Mouse (Mus musculus): ENCODE data around the gene Spint2.
"Not testable (repeated sequence)": the region's sequence is repeated elsewhere in the genome, so short reads cannot be mapped to it uniquely, and the experiment has no call there.

Spint2 gene

DNA sequence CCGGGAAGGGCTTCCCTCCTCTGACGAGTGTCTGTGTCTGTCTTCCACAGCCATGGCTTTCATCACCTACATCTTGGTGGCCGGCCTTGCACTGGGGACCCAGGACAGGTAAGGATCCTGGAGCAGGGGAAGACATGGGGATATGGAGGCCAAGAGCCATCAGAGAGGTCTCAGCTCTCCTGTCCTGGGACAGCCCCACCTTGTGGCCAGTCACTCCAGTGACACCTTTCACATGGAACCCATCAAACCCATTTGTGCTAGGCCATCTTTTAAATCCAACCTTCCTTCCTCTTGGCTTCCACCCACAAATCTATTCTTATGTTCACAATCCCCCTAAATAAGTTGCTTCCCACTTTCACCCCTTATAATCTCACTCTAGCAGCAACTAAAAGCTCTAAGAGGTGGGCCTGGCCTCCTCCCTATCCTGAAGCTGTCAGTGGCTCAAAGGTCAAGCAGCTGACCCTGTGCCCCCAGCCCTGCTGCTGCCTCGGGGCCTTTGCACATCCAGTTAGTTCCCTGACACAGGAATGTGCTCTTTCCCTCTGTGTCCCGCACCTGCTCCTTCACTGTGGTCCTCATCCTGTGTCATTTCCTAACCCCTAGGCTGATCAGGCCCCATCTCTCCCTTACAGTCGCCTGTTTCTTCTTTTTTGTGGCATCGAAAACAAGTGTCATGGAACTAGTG lies 36.8 kb downstream of the Spint2 start:
- in situ Hi-C loops (cut with MboI, MseI): loop anchor here (5.0 kb wide), 1 partner anchor 47 kb away; no protein-coding TSS in a partner anchor

DNA sequence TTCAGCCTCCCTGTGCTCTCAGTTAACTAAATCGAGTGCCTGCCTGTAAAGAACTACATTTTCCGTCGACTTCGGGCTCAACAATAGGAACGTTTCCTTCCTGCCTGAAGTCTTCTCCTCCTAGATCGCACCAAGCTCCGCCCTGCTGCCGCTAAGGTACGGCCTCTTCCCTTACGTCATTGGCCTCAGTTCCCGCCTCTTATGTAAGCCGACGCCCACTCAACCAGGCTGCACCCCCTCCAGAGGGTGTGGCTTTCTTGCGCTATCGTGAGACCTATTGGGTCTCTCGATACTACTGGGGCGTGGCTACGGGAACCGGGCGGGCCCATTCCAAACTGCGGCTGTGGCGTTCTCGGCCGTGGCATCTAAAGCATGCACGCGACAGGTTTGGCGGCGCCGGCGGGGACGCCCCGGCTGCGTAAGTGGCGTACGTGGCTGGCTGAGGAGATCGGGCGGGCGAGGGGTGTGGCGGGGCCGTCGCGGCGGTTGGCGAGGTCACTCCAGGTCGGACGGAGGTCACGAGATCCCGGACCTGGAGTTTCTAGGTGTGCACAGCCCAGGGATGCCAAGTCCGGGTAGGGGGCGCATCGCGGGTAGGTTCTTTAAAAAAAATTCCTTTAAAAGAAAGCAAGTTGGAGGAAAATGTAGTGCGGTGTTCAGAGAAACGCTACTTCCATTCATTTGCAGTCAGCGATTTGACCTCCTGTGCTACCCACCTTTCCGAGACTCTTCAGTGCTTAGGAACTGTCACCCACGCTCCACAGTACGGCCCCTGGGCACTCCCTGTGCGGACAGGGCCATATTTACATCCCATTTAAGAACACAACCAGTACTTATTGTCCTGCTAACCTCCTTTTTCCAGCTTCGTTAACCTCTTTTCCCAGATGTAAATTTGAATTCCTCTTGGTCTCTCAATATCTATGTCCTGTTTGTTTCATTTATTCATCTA lies 43.4 kb downstream of the Spint2 start, which contains the start of gene Yif1b:
Gene Yif1b, plus strand, starts transcription at position 311 of the 949 bp plus-strand sequence.
- in situ Hi-C loops (cut with MboI, MseI): no loop called here

DNA sequence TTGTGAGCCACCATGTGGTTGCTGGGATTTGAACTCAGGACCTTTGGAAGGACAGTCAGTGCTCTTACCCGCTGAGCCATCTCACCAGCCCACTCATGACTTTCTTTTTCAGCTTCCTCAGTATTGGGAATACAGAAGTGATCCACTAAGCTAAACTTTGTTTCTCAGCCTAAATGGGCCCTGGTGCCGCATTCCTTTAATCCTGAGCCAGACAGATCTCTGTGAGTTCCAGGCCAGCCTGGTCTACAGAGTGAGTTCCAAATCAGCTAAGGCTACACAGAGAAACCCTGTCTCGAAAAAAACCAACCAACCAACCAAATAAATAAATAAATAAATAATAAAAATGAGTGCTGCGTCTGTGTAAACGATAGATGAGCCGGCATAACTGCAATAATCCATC lies 44.1 kb downstream of the Spint2 start:
- in situ Hi-C loops (cut with MboI, MseI): not testable (repeated sequence)

DNA sequence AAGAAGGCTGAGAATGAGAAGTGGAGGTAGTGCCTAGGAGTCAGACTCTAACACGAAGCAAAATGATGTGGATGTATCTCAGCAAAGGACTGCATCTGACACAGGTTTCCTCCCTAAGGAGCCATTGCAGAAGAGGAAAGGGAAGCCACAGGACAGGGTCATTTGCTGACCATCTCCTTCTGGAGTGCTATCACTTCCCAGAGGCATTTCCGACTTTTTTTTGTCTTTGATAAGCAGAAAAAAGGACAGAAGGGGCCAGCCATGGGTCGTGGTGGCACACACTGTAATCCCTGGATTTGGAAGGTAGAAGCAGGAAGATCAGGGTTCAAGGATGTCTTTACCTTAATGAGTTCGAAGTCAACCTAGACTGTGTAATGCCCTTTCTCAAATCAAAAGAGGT lies 45.1 kb downstream of the Spint2 start:
- in situ Hi-C loops (cut with MboI, MseI): no loop called here

DNA sequence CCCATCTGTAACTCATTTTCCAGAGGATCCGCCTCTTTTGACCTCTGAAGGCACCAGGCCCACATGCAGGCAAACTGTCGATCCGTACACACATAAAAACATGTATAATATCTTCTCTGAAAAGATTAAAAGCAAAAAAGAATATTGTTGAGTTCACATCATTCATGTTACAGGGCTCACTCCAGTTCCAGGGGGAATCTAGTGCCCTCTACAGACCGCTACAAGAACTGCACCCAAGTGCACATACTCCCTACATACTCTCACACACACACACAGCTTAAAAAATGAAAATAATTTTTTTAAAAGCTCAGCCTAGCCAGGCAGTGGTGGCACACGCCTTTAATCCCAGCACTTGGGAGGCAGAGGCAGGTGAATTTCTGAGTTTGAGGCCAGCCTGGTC lies 47.1 kb downstream of the Spint2 start:
- in situ Hi-C loops (cut with MboI, MseI): no loop called here

DNA sequence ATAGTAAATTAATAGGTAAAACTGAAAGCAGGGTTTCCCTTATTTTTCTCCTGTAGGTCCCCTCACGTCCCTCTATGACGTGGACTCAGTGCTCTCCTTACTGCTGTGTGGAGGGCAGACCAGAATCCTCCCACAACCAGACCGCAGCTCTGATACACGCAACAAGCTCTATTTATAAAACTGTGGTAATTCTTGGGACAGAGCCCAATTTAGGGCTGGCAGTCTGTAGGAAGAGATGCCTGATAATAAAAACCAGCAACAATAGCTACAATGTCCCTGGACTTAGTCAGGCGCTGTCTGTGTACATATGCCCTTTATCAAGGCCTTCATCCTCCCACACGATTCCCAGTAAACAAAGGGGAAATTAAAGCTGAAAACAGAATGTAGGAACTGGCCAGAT lies 48.0 kb downstream of the Spint2 start:
- in situ Hi-C loops (cut with MboI, MseI): no loop called here

DNA sequence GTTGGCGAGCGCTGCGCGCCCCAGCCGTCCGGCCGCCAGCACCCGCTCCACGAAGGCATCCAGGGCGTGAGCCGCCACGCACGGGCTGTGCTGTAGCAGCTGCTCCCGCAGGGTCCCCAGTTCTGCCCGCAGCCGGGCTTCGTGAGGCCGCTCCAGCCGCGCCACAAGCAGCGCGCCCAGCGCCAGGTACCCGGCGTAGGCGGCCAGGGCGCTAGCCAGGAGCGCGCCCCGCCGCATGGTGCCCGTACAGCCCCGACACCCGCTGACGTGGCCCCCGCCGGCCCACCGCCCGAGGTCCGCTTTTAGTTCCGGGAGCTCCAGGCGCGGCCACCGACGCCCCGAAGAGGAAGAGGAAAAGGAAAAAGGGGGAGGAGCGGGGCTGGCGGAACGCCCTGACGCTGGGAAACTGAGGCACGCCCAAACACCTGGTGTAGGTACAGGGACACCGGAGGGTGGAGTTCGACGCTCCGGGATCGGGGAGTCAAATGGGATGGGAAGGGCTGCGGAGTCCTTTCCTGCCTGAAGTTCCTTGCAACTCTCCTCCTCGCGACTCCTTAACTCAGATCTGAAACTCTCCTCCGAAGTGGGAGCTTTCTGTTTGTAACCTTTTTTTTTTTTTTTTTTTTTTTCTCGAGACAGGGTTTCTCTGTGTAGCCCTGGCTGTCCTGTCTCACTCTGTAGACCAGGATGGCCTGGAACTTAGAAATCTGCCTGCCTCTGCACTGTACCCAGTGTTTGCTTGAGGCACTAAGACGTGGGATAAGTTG lies 49.3 kb downstream of the Spint2 start, which contains the start of gene Kcnk6:
Gene Kcnk6, minus strand, starts transcription at position 269 of the 767 bp plus-strand sequence.
- in situ Hi-C loops (cut with MboI, MseI): no loop called here

DNA sequence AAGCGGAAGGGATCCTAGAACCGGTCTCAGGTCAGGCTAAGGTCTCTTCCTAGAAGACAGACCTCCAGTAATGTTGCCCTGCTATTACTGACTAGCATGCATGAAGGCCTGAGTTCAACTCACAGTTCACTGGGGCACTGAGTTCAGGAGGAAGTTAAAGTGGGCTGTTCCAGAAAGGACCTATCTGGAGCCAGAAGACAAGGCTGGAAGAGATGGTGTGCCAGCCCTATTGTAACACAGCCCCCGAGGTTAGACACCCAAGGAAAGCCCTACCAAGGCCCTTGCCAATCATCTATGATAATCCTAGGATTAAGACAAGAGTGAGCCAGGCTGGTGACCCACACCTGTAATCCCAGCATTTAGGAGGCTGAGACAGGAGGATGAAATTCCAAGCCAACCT lies 50.2 kb downstream of the Spint2 start:
- in situ Hi-C loops (cut with MboI, MseI): no loop called here

DNA sequence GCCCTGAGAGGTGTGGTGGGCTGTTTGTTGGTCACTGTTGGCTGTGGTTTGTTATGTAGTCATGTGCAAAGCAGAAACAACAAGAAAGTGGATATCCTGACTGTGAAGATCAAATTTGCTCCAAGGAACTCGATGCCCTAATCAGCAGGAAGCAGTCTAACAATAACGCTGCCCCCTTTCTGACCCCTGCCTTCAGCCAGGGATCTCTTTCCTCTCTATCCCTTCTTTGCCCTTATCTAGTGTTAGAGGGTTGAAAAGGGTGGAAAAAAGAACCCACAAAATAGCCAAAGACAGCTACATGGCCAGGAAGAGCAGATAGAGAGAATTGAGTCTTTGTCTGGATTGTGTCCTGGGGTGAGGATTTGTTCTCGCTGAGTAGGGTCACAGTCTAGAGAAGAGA lies 51.2 kb downstream of the Spint2 start:
- in situ Hi-C loops (cut with MboI, MseI): no loop called here

DNA sequence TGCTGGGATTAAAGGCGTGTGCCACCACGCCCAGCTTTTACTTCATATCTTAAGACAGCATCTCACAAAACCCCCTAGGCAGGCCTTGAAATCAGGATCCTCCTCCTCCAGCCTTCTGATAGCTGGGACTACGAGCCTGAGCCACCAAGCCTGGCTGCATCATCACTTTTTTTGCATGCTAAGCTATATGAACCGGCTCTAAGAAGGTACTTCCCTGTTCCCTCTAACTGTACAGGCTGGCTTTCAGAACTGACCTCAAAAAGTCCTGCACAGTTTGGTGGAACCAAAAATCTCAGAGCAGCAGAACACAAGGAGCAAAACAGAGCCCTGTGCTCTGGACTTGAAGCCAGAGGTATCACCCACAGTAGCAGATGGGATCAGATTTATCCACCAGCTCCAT lies 53.5 kb downstream of the Spint2 start:
- in situ Hi-C loops (cut with MboI, MseI): no loop called here

DNA sequence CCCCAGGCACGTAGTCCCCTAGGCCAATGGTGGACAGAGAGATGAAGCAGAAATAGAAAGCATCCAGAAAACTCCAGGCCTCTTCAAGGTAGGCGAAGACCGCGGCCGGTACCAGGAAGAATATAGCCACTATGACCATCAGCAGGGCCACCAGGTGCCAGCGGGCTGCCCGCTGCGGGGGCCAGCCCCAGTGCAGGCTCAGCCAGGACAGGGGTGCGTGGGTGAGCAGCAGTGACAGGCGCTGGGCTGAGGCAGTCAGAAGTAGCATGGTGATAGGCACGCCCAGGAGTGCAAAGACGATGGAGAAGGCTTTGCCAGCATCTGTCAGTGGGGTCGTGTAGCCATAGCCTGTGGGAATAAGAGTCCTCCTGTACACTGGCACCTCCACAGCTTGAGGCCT lies 56.2 kb downstream of the Spint2 start:
- in situ Hi-C loops (cut with MboI, MseI): no loop called here

DNA sequence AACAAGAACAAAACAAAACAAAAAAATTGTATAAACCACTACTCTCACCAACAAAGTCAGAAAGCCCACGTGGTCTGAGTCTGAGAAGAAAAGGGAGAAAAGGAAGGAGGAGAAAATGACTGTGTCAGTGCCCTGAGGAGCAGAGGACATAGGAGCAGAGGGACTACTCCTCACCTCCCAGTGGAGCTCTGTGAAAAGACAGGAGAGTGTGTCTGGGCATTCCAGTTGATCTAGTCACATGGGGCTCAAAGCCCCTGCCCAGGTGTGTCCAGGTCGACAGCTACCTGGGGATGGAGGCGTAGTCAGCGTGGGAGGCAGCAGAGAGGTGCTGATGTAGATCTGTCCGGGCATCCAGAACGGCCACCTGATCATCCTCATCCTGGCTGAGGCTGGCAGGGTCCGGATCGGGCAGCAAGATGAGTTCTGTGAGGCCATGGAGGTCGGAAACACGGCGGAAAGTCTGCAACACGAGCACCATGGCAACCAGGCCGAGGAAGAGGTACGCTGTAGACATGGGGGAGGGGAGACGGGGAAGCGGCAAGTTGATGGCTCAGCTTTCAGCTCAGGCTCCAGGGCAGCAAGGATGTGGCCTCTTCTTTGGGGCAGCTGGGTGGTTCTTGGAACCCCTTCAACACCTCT lies 56.8 kb downstream of the Spint2 start:
- in situ Hi-C loops (cut with MboI, MseI): no loop called here

DNA sequence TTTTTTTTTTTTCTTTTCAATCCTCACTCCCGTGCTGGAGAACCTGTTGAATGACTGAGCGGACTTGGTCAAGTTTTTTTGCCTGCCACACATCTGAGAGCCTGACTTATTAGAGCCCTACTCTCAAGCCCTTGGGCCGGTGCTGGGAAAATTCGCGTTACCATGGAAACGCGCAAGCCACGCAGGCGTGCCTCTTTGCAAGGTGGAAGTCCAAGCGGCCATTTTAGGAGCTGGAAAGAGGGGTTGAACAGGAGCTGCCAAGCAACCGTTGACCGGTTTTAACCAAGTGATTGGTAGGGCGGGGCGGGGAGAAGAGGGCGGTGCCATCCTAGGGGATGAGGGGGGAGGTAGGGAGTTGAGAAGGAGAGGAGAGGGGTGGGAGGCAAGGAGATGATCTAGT lies 66.9 kb downstream of the Spint2 start:
- in situ Hi-C loops (cut with MboI, MseI): loop anchor here (10.0 kb wide), 1 partner anchor 1880 kb away; the partner anchor contains the start of gene Ltbp4

DNA sequence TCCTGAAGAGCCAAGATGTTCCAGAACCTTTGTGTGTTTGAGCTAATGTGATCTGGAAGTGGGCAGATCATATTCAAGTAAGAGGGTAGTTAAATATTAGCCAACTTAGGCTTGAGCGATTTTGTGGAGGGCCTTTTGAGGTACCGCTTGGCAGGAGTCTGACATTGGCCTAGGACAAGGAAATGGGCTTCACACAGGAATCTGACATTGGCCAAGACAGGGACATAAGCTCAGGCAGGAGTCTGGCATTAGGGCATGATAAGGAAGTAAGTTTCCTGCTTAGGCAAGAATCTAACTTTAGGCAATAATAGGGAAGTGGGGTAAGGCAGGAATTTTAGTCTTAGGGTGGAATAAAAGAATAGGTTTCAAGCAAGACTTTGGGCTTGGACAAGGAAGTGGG lies 67.5 kb downstream of the Spint2 start:
- in situ Hi-C loops (cut with MboI, MseI): loop anchor here (10.0 kb wide), 1 partner anchor 1879 kb away; the partner anchor contains the start of gene Ltbp4

DNA sequence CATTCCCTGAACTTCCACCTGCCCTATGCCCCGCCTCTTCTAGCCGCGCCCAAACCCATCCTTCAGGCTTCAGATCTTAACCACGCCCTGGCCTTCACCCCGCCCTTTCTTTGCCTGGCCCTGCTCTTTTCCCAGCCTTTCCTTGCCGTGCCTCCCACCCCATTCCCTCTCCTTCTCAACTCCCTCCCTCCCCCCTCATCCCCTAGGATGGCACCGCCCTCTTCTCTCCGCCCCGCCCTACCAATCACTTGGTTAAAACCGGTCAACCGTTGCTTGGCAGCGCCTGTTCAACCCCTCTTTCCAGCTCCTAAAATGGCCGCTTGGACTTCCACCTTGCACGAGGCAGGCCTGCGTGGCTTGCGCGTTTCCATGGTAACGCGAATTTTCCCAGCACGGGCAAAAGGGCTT lies 68.0 kb downstream of the Spint2 start, which contains the start of gene Catsperg1:
Gene Catsperg1, minus strand, starts transcription at position 361 of the 408 bp plus-strand sequence.
- in situ Hi-C loops (cut with MboI, MseI): loop anchor here (10.0 kb wide), 1 partner anchor 1879 kb away; the partner anchor contains the start of gene Ltbp4

DNA sequence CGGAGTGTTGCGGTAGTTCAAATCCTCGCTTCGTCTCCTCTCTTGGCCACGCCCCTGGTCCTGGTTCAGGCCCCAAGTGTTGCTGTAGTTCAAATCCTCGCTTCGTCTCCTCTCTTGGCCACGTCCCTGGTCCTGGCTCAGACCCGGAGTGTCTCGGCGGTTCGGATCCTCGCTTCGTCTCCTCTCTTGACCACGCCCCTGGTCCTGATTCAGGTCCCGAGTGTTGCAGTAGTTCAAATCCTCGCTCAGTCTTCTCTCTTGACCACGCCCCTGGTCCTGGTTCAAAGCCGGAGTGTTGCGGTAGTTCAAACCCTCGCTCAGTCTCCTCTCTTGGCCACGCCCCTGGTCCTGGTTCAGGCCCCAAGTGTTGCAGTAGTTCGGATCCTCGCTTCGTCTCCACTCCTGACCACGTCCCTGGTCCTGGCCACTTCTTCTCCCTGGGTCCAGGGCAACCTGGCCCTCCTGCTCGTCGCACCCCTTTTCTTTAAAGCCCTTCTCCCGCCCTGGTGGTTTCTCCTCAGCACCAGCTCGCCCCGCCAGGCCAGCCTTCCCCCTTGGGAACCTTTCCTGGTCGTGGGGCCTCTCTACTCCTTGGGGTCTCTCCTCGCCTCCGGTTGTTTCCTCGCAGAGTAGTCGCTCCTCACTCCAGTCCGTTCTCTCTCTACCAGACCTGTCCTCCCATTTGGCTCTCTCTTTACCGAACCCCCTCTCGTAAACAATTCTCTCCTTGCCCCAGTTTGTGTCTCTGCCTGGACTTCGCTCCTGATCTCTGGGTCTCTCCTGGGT lies 68.7 kb downstream of the Spint2 start:
- in situ Hi-C loops (cut with MboI, MseI): loop anchor here (10.0 kb wide), 1 partner anchor 1878 kb away; the partner anchor contains the start of gene Ltbp4

DNA sequence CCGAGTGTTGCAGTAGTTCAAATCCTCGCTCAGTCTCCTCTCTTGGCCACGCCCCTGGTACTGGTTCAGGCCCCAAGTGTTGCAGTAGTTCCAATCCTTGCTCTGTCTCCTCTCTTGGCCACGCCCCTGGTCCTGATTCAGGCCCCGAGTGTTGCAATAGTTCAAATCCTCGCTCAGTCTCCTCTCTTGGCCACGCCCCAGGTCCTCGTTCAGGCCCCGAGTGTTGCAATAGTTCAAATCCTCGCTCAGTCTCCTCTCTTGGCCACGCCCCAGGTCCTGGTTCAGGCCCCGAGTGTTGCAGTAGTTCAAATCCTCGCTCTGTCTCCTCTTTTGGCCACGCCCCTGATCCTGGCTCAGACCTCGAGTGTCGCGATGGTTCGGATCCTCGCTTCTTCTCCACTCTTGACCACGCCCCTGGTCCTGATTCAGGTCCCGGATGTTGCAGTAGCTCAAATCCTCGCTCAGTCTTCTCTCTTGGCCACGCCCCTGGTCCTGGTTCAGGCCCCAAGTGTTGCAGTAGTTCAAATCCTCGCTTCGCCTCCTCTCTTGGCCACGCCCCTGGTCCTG lies 69.4 kb downstream of the Spint2 start:
- in situ Hi-C loops (cut with MboI, MseI): loop anchor here (10.0 kb wide), 1 partner anchor 1877 kb away; the partner anchor contains the start of gene Ltbp4

DNA sequence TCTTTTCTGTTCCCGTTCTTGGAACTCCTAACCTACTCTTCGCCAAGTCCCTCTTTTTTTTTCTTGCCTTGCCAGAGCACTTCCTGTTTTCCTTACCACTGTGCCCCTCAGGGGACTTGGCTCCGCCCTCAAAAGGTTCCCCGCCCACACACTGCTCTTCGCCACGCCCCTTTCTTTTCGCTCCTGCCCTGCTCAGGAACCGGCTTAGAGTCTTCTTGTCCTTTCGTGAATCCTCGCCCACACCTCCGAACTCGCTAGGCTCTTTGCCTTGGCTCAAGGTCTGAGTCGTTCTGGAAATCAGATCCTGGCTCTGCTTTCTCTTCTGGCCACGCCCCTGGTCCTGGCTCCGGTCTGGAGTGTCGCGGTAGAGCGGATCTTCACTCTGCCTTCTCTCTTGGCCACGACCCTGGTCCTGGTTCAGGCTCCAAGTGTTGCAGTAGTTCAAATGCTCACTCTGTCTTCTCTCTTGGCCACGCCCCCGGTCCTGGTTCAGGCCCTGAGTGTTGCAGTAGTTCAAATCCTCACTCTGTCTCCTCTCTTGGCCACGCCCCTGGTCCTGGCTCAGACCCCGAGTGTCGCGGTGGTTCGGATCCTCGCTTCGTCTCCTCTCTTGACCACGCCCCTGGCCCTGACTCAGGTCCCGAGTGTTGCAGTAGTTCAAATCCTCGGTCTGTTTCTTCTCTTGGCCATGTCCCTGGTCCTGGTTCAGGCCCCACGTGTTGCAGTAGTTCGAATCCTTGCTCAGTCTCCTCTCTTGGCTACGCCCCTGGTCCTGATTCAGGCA lies 70.1 kb downstream of the Spint2 start:
- in situ Hi-C loops (cut with MboI, MseI): loop anchor here (10.0 kb wide), 1 partner anchor 1877 kb away; the partner anchor contains the start of gene Ltbp4

DNA sequence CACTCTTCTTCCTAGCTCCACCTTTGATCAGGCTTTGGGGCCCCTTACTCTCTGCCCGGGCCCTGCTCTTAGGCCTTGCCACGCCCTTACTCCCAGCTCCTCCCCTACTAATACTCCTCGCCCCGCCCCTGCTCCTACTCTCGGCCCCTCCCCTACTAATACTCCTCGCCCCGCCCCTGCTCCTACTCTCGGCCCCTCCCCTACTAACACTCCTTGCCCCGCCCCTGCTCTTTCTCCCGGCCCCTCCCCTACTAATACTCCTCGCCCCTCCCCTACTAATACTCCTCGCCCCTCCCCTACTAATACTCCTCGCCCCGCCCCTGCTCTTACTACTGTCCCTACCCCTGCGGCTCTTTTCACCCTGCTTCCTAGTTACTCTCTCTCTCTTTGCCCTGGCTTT lies 70.7 kb downstream of the Spint2 start:
- in situ Hi-C loops (cut with MboI, MseI): loop anchor here (10.0 kb wide), 1 partner anchor 1876 kb away; the partner anchor contains the start of gene Ltbp4

Data from regulatory T cell (primary cell).